Mouse (Mus musculus) hindbrain, postnatal 0 days (tissue): ENCODE measurements at regions not wholly inside any gene's neighbourhood (a gene's known extent, or its start where the extent isn't known, plus 50 kb on each side); places are given as distances from the start of the nearest gene placed in this dataset.
A peak's percentile ranks its signal among the peaks of the same experiment; 100 is the strongest.

Experiments used
- ATAC-seq: fragments of 200-750 bp; cut with Nextera tagmentation; 2 replicates; pipeline ENCODE4 v1.8.0; 2017; ENCODE audit warnings: mild to moderate bottlenecking, moderate TSS enrichment, moderate library complexity
- DNase-seq: peaks from one replicate; pipeline ENCODE4 v3.0.0-alpha.2; 2015; ENCODE audit warnings: low spot score
- H3K27ac ChIP-seq: fragments of 300-500 bp; sonication (generic); 2 replicates; pipeline ENCODE4 v1.5.1; 2014; ENCODE audit warnings: mild to moderate bottlenecking
- H3K27me3 ChIP-seq: fragments of 300-500 bp; sonication (generic); 2 replicates; pipeline ENCODE4 v1.6.1; 2014; ENCODE audit warnings: low read length, mixed read lengths; ENCODE audit not compliant: insufficient read depth
- H3K36me3 ChIP-seq: fragments of 300-500 bp; sonication (generic); 2 replicates; pipeline ENCODE4 v1.6.1; 2014; ENCODE audit warnings: low read length, mixed read lengths; ENCODE audit not compliant: insufficient read depth
- H3K4me1 ChIP-seq: fragments of 300-500 bp; sonication (generic); 2 replicates; pipeline ENCODE4 v1.6.1; 2014; ENCODE audit warnings: antibody characterized with exemption, low read length, mixed read lengths; ENCODE audit not compliant: insufficient read depth
- H3K4me2 ChIP-seq: fragments of 300-500 bp; sonication (generic); 2 replicates; pipeline ENCODE4 v1.6.1; 2014; ENCODE audit warnings: low read depth, mild to moderate bottlenecking, low read length, moderate library complexity, mixed read lengths
- H3K4me3 ChIP-seq: fragments of 300-500 bp; sonication (generic); 2 replicates; pipeline ENCODE4 v1.5.1; 2014; ENCODE audit warnings: low read length
- H3K9ac ChIP-seq: fragments of 300-500 bp; sonication (generic); replicated peaks from 2 replicates; pipeline ENCODE4 v1.6.1; 2014; ENCODE audit warnings: mild to moderate bottlenecking, low read length, moderate library complexity, mixed read lengths
- H3K9me3 ChIP-seq: fragments of 300-500 bp; sonication (generic); 2 replicates; pipeline ENCODE4 v1.6.1; 2016; ENCODE audit warnings: low read length, mixed read lengths
- CTCF ChIP-seq: IDR thresholded peaks from 2 replicates; pipeline ENCODE4 v1.5.1; 2016; ENCODE audit warnings: antibody characterized with exemption, control low read depth, low read depth
- WGBS: fragments of 180-500 bp; shearing (Covaris S2); extraction: QIAGEN DNeasy Blood & Tissue Kit; methylation state at CpG from one replicate; pipeline ENCODE4 v1.1.7; 2014; 5-methylcytosine and 5-hydroxymethylcytosine counted together

DNA sequence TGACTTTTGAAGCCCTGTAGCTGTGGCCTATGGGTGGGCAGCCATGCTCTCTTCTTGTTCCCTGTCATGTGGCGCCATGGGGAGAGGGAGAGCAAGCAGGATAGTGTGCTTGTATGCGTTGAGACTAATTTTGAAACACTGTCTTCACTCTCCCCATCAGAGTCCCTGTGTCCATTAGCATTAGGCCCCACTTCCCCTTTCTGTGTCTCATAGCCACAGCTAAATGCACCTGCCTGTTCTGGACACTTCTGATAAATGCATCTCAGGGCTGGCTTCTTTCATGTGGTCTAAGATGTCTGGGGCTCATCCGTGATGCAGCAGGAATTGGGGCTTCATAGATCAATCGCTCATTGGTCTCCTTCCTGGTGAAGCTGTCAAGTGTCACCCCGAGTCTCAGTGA lies 77.0 kb upstream of the Rufy1 start:
- no peak overlapping the region for H3K4me3 ChIP-seq
- no peak for TF ChIP-seq CTCF
- no peak for DNase-seq
- H3K4me2 ChIP-seq, result no peak overlapping the region
- no peak for ATAC-seq
- no peaks in the 10 kb centered on the region for H3K4me1 ChIP-seq
- H3K9me3 ChIP-seq, result no peaks in the 10 kb centered on the region
- H3K27me3 ChIP-seq, result no peaks in the 10 kb centered on the region
- H3K9ac ChIP-seq, result no peak overlapping the region
- no peaks in the 10 kb centered on the region for H3K36me3 ChIP-seq
- WGBS, result 68% methylated on average over 5 of the region's 5 CpGs
- no peak overlapping the region for H3K27ac ChIP-seq

DNA sequence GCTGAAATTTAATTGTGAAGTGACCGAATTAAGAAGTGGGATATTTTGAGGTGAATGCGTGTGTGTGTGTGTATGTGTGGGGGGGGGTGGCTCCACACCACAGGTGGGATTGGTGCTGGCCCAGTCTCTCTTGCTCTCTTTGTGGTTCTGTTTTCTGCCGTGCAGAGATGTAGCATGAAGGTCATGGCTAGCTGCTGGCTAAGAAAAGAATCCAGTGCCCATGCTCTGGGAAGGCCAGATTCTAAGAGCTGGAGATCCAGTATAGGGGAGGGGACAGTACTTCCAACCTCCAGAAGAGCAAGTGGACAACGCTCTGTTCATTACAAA lies 76.5 kb upstream of the Rufy1 start:
- H3K27me3 ChIP-seq, result no peaks in the 10 kb centered on the region
- H3K9me3 ChIP-seq, result no peaks in the 10 kb centered on the region
- no peak for TF ChIP-seq CTCF
- H3K4me1 ChIP-seq, result no peaks in the 10 kb centered on the region
- DNase-seq, result no peak
- H3K9ac ChIP-seq, result no peak overlapping the region
- no peak for ATAC-seq
- no peak overlapping the region for H3K4me3 ChIP-seq
- WGBS, result 66% methylated on average over 4 of the region's 4 CpGs
- H3K36me3 ChIP-seq, result no peaks in the 10 kb centered on the region
- no peak overlapping the region for H3K4me2 ChIP-seq
- H3K27ac ChIP-seq, result no peak overlapping the region

DNA sequence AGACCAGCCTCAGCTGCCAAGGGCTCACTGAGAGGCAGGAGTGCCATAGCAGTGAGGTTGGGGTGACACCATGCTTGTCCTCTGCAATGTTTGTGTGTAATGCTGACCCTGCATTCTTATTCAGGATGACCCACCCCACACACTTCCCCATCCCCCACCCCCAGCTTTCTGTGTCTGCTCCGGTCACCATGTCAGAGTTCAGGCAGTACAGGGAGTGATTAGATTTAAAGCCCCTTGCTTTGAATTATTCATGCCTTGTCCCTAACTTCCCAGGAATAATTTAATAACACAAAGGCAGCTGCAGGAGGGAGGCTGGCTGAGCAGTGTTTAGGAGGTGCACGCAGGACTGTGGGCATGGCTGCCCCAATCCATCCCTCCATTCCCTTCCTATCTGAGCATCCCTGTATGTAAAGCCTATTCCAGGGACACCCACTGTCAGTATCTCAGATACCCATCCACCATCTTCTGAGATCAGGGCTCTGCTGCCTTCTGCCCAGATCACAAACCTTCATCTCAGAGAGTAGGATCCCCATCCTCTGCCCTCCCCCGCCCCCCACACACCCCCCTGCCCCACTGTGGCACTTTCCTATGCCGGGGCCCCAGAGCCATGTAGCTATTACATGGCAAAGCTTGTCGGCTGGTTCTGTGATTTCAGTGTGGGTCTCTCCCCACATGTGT lies 76.0 kb upstream of the Rufy1 start:
- DNase-seq, result no peak
- Histone ChIP-seq H3K36me3 (no peaks in the 10 kb centered on the region), H3K27ac (no peak overlapping the region), H3K9me3 (no peaks in the 10 kb centered on the region), H3K9ac (no peak overlapping the region), H3K27me3 (no peaks in the 10 kb centered on the region), H3K4me1 (no peaks in the 10 kb centered on the region), H3K4me3 (no peak overlapping the region), H3K4me2 (no peak overlapping the region)
- 28% methylated on average over 5 of the region's 5 CpGs for WGBS
- no peak for ATAC-seq
- TF ChIP-seq CTCF, result no peak

GRCm38 (mm10) chr11:50501352-50501751 lies 70.4 kb upstream of the Rufy1 start:
- Histone ChIP-seq H3K27ac (no peak overlapping the region), H3K4me1 (no peaks in the 10 kb centered on the region), H3K36me3 (no peaks in the 10 kb centered on the region), H3K4me2 (no peak overlapping the region), H3K9me3 (no peaks in the 10 kb centered on the region), H3K27me3 (no peaks in the 10 kb centered on the region), H3K4me3 (no peak overlapping the region), H3K9ac (no peak overlapping the region)
- no peak for ATAC-seq
- peak; percentile 46 for DNase-seq
- peak; percentile 48 for TF ChIP-seq CTCF
- 47% methylated on average over 12 of the region's 12 CpGs for WGBS

- H3K4me3 ChIP-seq, result no peak overlapping the region
- H3K27me3 ChIP-seq, result no peaks in the 10 kb centered on the region
- H3K9ac ChIP-seq, result no peak overlapping the region
- 0 out of 2 replicates have a peak, but pooled peaks cover 6% of the 10 kb centered on the region for H3K4me1 ChIP-seq
- ATAC-seq (no peak), DNase-seq (no peak)
- no peaks in the 10 kb centered on the region for H3K36me3 ChIP-seq
- TF ChIP-seq CTCF, result no peak
- H3K4me2 ChIP-seq, result no peak overlapping the region
- H3K27ac ChIP-seq, result 0 out of 2 replicates have a peak overlapping the region, but pooled peaks have one; percentile 41
- WGBS, result 68% methylated on average over 5 of the region's 5 CpGs
- H3K9me3 ChIP-seq, result no peaks in the 10 kb centered on the region
Measured at GRCm38 (mm10) chr11:50493123-50493476, 62.2 kb upstream of the Rufy1 start.

- Histone ChIP-seq H3K4me2 (no peak overlapping the region), H3K27ac (peak overlapping the region; percentile 41), H3K27me3 (no peaks in the 10 kb centered on the region), H3K36me3 (no peaks in the 10 kb centered on the region), H3K9me3 (no peaks in the 10 kb centered on the region), H3K4me1 (peaks cover 11% of the 10 kb centered on the region; the same call in 1 of the 2 replicates), H3K4me3 (no peak overlapping the region), H3K9ac (no peak overlapping the region)
- TF ChIP-seq CTCF, result no peak
- DNase-seq (peak; percentile 53), ATAC-seq (peak; percentile 83)
- 18% methylated on average over 5 of the region's 5 CpGs for WGBS
Measured at GRCm38 (mm10) chr11:50492399-50493122, 61.6 kb upstream of the Rufy1 start.

DNA sequence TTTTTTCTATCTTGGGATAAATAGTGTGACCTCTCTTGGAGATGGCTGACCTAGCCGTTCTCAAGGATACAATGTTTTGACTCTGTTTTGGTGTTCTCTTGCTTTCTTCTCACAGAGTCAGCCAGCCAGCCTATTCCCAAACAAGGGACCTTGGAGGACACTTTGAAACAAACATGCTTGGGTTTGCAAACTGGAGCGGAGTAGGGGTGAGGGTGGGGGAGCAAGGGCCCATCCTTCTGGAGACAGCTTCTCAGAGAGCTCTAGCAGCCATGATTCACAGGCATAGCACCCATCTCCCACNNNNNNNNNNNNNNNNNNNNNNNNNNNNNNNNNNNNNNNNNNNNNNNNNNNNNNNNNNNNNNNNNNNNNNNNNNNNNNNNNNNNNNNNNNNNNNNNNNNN lies 52.9 kb upstream of the Rufy1 start:
- no peak overlapping the region for H3K4me3 ChIP-seq
- H3K27me3 ChIP-seq, result no peaks in the 10 kb centered on the region
- H3K4me1 ChIP-seq, result peaks cover 7% of the 10 kb centered on the region; the same call in 1 of the 2 replicates
- 96% methylated on average over 2 of the region's 2 CpGs for WGBS
- H3K4me2 ChIP-seq, result no peak overlapping the region
- DNase-seq (no peak), ATAC-seq (no peak)
- no peak overlapping the region for H3K9ac ChIP-seq
- no peaks in the 10 kb centered on the region for H3K9me3 ChIP-seq
- no peaks in the 10 kb centered on the region for H3K36me3 ChIP-seq
- no peak for TF ChIP-seq CTCF
- no peak overlapping the region for H3K27ac ChIP-seq
